Mouse (Mus musculus) spleen, postnatal 4 days (tissue): ENCODE measurements around the gene Pde7b.

Source experiments
- DNase-seq, 2 experiments: peaks; one replicate each; pipeline ENCODE4 v3.0.0; 2022; ENCODE audit warnings: low spot score in 2 of 2

The Pde7b gene

GRCm38 (mm10) chr10:20724906-20725305 lies at the start of gene Pde7b:
Pde7b (minus strand) TSS chr10:20725078.
- peak; percentile 31 to 72 for DNase-seq

DNA sequence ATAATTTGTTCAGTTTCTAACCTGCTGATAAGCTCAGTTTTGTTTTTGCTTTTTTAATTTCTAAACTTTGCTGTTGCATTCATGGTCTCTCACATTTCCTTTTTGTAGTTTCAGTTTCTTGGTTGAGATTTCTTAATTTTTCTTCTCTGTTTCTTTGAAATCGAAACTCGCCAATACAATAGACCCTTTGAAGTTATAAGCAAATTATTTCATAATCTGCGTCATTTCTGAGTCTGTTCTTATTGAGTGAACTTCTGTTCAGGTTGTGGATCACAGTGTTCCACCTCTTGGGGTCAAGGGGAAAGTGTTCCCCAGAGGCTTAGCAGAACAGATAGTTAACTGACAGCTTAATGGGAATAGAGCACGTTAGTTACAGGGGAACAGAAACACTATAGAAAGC lies 47.2 kb upstream of the Pde7b start:
- no peak for DNase-seq

DNA sequence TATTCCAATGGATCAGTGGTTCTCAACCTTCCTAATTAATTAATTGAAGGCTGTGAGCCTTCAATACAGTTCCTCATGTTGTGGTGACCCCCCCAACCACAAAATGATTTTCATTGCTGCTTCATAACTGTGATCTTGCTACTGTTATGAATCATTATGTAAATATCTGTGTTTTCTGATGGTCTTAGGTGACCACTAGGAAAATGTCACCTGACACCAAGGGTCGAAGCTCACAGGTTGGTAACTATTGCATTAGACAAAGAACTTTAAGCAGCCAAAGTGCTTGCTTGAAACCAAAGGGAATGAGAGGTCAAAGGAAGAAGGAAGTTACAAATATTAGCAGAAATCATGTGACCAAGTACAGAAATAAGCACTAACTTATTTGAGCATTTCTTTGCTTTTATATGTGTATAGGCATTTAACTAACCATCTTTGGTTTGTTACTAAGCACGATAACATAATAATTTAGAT lies 45.6 kb upstream of the Pde7b start:
- no peak for DNase-seq

DNA sequence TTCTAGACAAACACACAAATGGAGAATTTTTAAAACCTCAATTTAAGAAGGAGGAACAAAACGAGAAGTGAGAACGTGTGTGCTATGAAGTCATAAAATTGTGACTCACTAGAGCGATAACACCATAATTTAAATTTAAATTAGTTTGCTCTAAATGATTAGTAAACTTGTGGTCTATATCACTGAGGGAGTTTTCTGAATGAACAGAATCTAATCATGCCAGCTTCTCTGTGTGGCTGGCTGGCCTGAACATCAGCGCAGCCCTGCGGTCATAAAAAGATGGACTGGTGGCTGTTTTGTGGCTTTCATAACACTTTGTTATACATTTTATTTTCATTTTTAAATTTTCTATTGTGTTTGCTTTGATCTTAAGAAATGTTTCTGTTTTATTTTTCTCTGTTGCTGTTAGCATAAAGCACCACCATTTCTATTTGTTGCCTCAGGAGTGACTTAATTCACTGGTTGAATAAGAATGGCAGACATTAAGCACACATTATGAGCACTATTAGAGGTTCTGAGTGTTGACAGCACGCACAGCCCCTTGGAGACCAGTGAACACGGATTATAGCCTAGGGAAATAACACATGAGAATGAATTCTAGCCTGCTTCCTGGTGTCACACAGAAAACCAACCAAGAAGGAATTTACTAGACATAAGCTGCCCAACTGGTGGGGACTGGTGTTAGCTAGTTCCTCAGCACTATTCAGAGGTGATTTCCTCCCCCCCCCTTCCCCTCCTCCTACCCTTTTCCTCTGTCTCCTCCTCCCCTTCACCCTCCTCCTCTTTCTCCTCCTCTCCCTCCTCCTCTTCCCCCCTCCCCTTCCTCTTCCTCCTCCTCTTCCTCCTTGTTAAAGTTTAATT lies 44.9 kb upstream of the Pde7b start:
- DNase-seq: no peak

DNA sequence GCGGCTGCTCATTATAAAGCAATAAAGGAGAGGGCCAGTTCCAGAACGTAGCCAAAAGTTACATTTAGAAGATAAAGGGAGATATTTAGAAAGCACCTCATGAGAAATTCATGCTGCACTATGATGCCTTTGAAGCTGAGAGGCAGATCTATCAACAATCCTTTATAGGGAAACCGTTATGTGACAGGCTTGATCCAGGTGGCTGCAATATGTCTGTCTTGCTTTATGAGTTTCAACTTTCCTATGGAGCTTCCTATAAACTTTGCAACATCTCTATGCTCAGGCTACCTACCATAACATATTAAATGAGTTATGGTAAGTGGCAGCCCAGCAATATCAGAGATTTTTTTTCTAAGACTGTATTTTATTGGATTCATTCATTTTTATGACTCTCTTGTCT lies 39.5 kb upstream of the Pde7b start:
- no peak for DNase-seq

DNA sequence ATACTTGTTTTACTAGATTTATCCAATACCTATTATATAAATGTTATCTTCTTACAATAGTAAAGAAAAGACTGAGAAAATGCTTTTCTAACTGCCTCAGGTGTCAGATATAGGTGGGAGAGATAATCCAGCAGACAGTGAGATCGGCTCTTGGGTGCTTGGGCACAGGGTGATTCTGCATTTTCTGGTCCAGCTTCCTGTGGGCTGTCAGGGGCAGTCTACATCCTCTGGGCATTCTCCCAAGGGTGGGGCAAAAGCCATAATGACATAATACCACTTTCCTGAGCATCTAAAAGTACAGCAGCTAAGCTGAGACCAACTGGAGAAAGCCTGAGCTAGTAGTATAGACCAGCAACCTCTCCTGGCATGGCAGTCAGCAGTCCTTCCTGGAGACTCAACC lies 34.1 kb upstream of the Pde7b start:
- DNase-seq: no peak

DNA sequence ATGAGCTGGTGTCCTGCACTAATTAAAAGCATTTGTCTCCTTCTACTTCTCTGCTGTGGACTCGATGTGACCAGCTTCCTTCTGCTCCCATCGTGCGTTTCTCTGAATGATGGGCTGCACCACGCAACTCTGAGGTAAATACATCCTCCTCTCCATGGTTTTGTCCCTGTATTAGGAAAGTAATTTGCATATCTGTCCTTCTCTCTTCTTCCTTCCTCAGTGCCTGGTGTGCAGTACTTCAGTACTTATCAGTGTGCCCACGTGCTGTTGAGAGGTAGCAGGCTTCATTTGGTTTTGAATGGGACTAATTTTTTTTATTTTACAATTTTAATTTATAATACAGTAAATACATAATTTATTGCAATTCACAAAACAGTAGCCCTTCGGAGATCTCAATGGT lies 33.4 kb upstream of the Pde7b start:
- no peak for DNase-seq

DNA sequence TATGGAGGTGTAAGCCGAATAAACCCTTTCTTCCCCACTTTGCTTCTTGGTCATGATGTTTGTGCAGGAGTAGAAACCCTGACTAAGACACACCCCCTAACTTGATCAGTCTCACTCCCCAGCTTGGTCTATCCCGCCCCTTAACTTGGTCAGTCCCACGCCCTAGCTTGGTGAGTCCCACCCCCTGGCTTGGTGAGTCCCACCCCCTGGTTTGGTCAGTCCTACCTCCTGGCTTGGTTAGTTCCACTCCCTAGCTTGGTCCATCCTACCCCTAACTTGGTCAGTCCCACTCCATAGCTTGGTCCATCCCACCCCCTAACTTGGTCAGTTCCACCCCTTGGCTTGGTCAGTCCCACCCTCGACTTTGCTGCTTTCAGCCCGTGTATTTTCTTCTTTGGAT lies 31.3 kb upstream of the Pde7b start:
- DNase-seq: no peak

GRCm38 (mm10) chr10:20752883-20753282 lies 28.0 kb upstream of the Pde7b start:
- no peak for DNase-seq

DNA sequence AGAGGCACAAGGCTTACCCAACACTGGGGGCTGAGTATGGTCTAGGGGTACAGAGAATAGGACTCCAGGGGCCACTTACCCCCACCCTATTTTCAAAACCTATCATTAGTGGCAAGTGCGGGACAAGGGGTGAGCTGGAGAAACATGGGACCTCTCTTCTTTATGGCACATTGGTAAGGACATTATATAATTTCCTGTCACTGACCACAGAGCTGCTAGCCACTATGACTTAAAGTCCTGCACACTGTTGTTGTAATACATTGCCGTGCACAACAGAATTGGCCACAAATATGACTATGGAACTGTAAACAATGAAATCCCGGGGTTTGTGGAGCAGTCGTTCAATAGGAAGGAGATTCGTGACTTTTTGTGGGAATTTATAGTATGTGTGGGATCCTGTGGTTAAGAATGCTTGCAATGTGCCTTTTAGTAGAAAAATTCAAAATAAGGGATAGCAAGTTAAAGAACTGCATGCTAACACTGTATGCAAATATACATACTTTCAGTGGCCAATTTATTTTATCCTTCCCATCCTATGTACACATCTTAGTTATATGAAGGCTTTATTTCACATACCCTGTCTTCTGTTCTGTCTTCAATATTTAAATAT lies 25.9 kb upstream of the Pde7b start:
- DNase-seq: no peak

GRCm38 (mm10) chr10:20748938-20749337 lies 24.1 kb upstream of the Pde7b start:
- no peak for DNase-seq

DNA sequence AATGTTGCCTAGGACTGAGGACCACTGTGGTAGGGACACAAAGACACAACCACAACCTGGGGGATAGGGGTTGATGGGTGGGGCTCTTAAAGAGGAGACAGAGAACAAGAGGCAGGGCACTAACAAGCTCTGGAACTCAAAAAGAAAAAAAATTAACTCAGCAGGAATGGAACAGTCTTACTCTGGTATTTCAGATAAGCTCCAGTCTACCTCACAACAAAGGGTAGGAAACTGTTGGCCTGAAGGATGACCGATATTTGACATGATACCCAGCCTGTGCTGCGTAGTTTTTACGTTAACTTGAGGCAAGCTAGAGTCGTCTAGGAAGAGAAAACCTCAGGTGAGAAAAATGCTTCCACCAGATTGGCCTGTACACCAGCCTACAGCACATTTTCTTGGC lies 22.4 kb upstream of the Pde7b start:
- no peak for DNase-seq

DNA sequence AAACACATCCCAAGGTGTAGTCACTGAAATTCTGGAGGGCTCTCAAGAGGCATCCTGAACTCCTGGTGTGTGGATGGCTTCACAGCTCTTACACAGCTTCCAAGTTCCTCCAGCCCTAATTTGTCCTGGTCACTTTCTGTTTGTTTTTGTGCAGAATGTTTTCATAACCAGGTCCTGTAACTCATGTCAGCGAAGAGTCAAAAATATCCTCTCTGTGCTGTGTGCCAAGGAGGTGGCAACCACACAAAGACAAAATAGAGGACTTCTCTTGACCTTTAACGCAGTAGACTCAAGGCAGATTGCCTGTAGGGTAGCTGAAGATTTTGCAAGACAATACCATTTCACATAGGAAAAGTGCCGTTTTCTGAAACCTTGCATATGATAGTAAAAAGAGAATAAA lies 14.9 kb upstream of the Pde7b start:
- DNase-seq: no peak

DNA sequence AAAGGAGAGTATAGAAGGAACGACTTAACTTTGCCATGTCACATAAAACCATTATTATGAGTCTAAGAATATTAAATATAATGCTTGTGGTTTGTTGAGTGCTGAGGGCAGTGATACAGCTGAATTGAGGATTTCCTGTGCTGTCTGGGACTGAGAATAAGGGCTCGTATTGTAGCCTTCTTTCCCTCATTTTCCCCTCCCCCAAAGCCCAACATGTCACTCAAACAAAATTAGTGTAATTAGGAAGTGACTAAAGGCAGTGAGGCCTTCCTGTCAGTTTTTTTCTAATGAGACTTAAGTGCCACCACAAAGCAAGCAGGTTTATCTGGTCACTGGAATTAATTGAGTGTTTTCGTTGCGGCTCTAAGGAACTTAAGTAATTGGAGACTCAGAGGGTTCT lies 12.3 kb upstream of the Pde7b start:
- no peak for DNase-seq

DNA sequence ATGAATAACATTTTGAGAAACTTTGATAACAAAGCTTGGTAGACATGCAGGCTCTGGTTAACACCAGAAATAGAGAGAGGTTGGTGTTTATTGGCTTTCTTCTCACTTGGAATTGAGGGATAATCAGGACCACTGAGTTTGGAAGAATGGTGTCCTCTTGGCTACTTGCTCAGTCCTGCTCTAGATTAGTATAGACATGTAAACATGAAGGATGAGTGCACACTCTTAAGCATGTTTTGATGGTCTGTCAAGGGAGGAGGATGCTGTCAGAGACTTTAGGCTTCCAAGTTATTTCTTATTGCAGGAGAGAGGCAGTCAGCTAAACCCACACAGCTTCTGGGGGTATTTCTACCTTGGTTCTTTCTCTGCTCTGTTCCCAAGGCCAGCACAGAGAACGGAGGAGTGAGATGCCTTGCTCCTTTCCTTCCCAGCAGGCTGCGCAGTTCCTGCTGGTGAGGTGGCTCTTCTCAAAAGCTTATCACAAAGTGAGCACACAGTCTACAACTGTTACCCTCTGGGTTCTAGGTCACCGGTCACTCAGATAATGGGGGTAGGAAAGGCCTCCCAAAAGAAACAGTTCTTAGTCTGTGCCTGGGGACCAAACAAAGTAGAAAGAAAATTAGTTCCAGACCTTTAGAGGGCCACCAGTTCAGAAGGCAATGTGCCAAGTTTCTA lies 11.0 kb upstream of the Pde7b start:
- no peak for DNase-seq

DNA sequence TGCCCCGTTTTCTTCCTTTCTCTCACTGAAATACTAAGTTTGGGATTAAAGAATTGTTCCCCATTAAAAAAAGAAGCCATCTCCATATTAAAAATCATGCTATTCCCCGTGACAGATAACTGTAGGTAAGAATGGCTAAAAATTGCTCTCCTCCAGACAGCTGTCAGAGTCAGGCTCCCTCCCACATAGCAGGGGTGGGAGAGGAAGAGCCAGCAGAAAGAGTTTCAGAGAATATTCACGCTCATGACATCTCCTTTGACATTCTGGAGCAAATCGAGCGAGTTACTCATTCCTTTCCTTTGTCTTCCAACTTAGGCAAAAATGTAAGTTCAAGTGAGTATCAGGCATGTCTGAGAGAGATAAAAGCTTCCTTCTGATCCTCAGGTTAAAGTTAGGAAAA lies 8.7 kb upstream of the Pde7b start:
- no peak for DNase-seq

DNA sequence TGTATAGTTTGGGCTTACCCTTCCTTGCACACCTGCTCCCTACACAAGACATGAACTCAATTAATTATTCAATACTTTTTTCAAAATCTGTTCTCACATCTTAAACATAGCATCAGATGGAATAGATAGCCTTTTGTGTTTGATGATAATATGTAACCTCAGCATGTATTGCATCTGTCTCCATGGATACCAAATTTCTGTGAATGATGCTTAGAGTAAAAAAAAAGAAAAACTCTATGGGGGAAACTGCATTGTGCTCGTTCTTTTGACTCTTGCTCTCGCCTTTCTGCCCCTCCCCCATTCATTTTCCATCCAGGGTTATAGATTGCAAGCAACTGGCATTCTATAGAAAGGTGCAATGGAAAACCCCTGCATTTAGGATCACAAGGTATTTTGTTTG lies 7.3 kb upstream of the Pde7b start:
- no peak for DNase-seq

- no peak for DNase-seq
These were observed 5.2 kb upstream of the Pde7b start for GRCm38 (mm10) chr10:20730034-20730433.

GRCm38 (mm10) chr10:20725384-20725983 lies 606 bp upstream of the Pde7b start:
- no peak for DNase-seq

GRCm38 (mm10) chr10:20724451-20724850 lies 427 bp downstream of the Pde7b start:
- DNase-seq: no peak

DNA sequence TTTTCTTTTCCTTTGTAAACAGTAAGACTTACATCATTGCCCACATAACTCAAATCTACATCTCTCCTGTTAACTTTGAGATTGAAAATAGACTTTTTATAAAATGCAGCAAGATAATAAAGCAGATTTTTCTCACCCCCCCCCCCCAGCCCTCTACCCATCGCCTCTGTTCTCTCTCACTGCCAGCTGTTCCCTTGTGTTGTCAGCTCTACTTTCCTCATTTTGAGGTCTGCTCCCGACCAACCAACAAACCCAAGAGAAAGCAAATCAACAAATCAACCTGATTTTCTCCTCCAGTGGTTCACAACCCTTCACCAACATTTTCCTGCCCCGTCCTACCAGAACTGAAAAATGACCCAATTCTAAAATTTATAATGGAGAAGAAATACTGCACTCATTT lies 916 bp downstream of the Pde7b start:
- DNase-seq: no peak

- DNase-seq: no peak
These were observed 1.4 kb downstream of the Pde7b start for GRCm38 (mm10) chr10:20723521-20723915.
